Mouse (Mus musculus) myocyte (in vitro differentiated cells): ENCODE measurements around the gene Erv3.

Source experiments
- E2F4 ChIP-seq: IDR thresholded peaks from one replicate; pipeline ENCODE4 v1.6.1; 2011; ENCODE audit warnings: mild to moderate bottlenecking, control low read depth, moderate library complexity; ENCODE audit not compliant: insufficient read depth
- MAX ChIP-seq: IDR thresholded peaks from one replicate; pipeline ENCODE4 v1.6.1; 2011; ENCODE audit warnings: low read depth, mild to moderate bottlenecking, control low read depth
- MYOD1 ChIP-seq, 3 experiments: IDR thresholded peaks; one replicate each; pipeline ENCODE4 v1.6.1; 2011; ENCODE audit warnings: control low read depth in 2 of 3, low read depth in 2 of 3, mild to moderate bottlenecking in 2 of 3, moderate library complexity in 1 of 3; ENCODE audit not compliant: insufficient read length in 2 of 3, control insufficient read depth in 1 of 3
- MYOG ChIP-seq, 3 experiments: IDR thresholded peaks; one replicate each; pipeline ENCODE4 v1.6.1; 2011; ENCODE audit warnings: control low read depth in 2 of 3, low read depth in 2 of 3, mild to moderate bottlenecking in 2 of 3; ENCODE audit not compliant: insufficient read length in 2 of 3, control insufficient read depth in 1 of 3, insufficient read depth in 1 of 3
- POLR2A ChIP-seq: IDR thresholded peaks from one replicate; pipeline ENCODE4 v1.6.1; 2011; ENCODE audit warnings: low read depth, mild to moderate bottlenecking, control low read depth, moderate library complexity; ENCODE audit not compliant: insufficient read length
- POLR2AphosphoS2 ChIP-seq: IDR thresholded peaks from one replicate; pipeline ENCODE4 v1.6.1; 2011; ENCODE audit warnings: low read depth, control low read depth; ENCODE audit not compliant: insufficient read length
- TCF12 ChIP-seq: IDR thresholded peaks from one replicate; pipeline ENCODE4 v1.6.1; 2011; ENCODE audit warnings: mild to moderate bottlenecking, control low read depth; ENCODE audit not compliant: poor library complexity, insufficient read depth, severe bottlenecking
- TCF3 ChIP-seq: IDR thresholded peaks from one replicate; pipeline ENCODE4 v1.6.1; 2011; ENCODE audit warnings: low read depth, control low read depth; ENCODE audit not compliant: insufficient read length
- USF1 ChIP-seq: IDR thresholded peaks from one replicate; pipeline ENCODE4 v1.6.1; 2011; ENCODE audit warnings: low read depth, mild to moderate bottlenecking, control low read depth, moderate library complexity

GRCm38 (mm10) chr2:131907311-131907710 is 47.8 kb upstream of the Erv3 start:
- TF ChIP-seq POLR2A (no peak), TCF12 (no peak), MYOD1 (IDR thresholded peaks at IDR 0.05; ENCODE audit: control insufficient read depth in 1 of 3, insufficient read length in 2 of 3, low read depth in 2 of 3) (no peak), MAX (no peak), MYOG (IDR thresholded peaks at IDR 0.05; ENCODE audit: control insufficient read depth in 1 of 3, insufficient read depth in 1 of 3, insufficient read length in 2 of 3, low read depth in 2 of 3) (no peak), USF1 (no peak), E2F4 (no peak), TCF3 (no peak), POLR2AphosphoS2 (no peak)
